Mouse (Mus musculus) erythroid progenitor cell, adult 5-6 weeks (primary cell): ENCODE results near the gene Tmed9. TPM values are rescaled to one million over a fixed set of nuclear protein-coding genes. Genes with fewer than 3 reads are reported as not detected.
"Not testable (repeated sequence)": the region's sequence is repeated elsewhere in the genome, so short reads cannot be mapped to it uniquely, and the experiment has no call there.

Experiments
- ATAC-seq: replicated peaks from 2 replicates; pipeline ENCODE4 v1.8.0; 2016; ENCODE audit warnings: moderate number of reproducible peaks, mild to moderate bottlenecking, moderate TSS enrichment, inconsistent platforms; ENCODE audit not compliant: poor library complexity, low FRiP score, severe bottlenecking
- total RNA-seq, 2 experiments: library from RNA; stranded (forward) in 1 of 2; stranded (reverse) in 1 of 2; fragments of 150-400 nt in 1 of 2; fragments of 186-747, 209-891 nt in 1 of 2; gene quantifications; 2 replicates each; pipeline versions ENCODE4 v1.2.3 to v1.2.4; 2015 to 2017; ENCODE audit warnings: low replicate concordance in 2 of 2

The Tmed9 gene
- total RNA-seq, 2 experiments from 2014 or later: 28.1 to 31.1 TPM

DNA sequence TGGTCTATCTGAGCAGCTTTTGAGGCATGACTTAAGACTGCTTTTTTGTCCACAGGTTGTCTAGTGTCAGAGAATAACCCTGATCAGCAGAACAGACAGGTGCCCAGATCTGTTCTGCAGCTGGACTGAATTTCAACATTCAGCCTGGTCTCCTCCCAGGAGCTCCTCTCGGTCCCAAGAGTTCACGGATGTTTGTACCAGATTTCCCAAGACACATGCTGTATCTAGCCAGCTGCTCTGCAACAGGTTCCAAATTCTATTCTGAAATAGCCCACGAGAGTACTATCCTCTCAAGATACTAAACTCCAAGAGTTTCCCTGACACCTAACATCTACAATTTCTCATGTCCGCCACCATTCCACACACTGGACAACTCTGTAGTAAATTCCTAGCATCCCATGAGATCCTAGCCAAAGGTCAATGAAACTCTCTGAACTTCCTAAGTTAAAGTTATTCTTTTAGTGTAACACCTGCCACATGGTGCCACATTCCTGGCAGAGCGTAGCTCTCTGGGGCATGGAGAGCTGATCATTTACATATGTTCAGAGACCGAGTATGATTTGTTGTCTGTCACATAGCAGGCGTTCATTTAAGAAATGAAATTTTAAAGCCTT, 10.2 kb upstream of the Tmed9 start:
- ATAC-seq: no peak

DNA sequence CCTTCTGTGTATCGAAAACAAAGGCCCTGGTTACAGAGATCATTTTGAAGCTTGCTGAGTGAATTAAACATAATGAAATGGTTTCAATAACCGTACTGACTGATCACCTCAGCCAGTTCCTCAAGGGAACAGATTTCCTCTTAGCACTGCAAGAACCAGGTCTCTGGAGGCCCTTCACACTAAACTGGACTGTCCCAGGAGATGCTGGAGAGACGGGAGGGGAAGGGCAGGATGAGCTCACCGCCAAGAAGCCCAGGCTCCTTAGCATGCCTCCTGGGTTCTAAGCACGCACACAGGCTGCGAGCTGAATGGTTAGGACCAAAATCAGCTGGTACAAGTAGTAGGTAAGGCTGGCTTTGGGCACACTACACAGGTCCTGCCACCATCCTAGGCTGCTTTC, 6.5 kb upstream of the Tmed9 start:
- ATAC-seq: no peak

DNA sequence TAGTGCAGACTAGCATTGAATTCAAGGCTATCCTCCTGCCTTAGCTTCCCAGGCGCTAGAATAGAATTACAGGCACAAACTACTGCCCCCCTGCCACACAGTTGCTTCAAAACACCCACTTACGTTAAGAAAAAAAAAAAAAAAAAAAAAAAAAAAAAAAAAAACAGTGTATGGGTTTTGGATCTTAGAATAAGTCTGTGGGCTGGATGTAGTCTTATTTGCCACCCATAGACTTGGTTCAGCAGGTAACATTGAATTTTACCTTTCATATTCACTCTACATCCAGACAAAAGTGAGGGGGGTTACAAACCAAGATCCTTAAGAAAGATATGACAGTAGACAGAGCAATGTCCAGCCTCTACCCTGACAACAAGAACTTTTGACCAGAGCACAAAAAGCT, 5.6 kb upstream of the Tmed9 start:
- ATAC-seq: no peak

DNA sequence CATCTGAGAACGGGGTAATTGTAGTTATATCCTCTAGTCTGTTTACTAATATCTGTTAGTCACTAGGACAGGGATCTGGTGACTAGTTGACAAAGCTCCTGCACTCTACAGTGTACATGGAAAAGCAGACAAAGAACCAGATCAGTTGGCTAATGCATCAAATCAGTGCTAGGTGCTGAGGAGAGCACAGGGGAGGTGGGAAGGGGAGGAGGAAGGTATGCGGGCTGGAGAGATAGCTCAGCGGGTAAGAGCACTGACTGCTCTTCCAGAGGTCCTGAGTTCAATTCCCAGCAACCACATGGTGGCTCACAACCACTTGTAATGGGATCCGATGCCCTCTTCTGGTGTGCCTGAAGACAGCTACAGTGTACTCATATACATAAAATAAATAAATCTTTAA, 5.0 kb upstream of the Tmed9 start:
- ATAC-seq: not testable (repeated sequence)

DNA sequence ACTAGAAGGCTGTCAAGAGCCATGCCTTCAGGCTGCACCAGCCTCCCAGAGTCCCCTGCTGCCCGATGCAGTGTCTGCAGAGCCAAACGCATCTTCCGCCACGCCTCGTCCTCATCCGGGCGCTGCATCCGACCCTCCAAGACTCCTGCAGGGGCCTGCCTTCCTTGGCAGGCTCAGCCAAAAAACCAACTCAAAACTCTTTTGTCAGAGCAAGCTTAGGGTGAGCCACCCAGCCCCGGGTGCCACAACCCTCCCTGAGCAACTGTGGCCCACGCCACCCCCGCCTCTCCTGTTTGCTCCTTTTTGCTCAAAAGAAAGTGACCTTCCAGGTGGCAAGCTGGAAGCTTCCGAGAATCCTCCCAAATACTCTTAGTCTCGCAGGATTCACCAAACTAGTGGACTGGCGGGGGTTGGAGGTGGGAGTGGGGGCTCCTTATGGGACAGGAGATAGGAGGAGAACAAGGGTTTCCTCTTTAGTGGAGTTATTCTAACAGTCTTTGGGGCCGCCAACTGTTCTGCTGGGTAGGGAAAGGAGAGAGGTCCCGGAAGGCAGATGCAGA, 3.7 kb upstream of the Tmed9 start:
- 0 out of 2 replicates have a peak, but pooled peaks have one; percentile 1 for ATAC-seq

DNA sequence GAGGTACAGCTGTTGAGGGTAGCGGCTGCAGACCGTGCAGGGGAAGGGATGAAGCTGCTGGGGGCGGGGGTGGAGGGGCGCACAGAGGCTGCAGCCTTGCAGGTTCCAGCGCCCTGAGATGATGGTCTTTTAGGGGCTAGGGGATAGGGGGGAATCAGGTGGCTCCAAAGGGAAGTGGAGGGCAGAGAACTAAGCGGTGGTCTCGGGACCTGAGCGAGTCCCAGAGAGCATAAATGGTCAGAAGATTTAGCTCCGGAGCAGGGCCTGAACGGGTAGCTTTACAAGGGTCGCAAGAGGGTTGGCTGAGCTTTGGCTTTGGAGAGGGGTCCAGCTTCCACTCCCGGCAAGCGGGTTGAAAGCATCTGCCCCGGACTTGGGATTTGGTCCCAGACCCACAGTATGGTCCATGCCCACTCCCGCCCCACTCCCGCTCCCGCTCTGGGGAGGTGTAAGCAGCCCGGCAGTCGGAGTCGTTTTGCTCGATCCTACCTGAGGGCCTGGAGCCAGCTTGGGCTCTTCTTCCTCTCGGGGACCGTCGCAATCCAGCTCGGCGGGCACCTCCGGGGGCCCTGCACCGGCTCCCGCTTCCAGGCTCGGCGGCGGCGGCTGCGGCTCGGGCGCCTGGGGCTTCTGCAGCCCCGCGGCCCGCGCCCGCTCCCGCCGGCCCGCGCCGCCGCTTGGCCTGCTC, 3.1 kb upstream of the Tmed9 start:
- peak; percentile 22 for ATAC-seq

DNA sequence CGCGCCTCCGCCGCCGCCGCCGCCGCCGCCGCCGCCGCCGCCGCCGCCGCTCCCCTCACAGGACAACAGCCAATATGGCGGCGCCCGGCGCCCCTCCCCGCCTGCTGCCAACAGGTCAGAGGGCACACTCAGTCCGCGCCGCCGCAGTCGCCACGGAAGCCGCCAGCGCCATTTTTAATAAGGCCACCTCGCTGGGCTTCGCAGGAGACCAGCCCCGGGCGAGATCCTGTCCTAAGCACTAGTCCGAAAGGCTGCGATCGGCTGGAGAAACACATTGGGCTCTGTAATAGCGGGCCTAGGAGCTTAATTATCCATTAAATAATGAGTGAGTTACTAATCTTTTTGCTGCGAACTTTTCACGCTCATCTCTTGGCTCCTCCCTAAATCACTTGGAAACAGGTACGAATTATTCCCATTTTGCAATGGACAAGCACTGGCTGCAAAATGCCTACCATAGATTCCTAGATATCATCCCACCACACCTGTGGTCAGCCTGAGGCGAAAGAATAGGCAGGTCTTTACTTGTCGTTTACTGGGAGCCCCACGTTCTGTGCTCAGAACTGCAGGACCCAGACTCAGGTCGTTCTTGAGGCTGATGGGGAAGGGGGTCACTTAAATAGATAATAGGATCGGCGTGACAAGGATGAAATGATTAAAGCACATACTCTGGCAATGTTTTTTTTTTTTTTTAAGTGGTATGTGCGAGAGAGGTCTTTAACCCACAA, 2.3 kb upstream of the Tmed9 start, which contains the start of gene Fam193b:
Gene Fam193b (minus strand): TSS at position 94 of the 725 bp plus-strand sequence.
- ATAC-seq: peak; percentile 98

DNA sequence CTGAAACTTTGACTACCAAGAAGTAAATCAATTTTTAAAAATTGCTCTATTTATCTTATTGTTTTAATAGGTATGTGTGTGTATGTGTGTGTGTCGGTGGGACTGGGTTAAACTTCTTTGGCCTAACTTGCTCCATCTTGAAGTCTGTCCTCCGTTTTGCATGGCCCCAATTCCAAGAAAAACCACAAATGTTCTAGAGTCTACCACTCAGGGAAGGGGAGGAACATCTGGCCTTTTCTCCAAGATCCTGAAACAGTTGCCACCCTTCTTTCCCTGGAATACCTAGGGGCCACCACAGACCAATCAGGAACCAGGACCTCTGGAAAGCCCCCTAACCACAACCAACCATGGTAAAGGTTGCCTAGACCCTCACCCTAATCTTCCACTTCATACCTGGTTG, 1.6 kb upstream of the Tmed9 start:
- no peak for ATAC-seq

DNA sequence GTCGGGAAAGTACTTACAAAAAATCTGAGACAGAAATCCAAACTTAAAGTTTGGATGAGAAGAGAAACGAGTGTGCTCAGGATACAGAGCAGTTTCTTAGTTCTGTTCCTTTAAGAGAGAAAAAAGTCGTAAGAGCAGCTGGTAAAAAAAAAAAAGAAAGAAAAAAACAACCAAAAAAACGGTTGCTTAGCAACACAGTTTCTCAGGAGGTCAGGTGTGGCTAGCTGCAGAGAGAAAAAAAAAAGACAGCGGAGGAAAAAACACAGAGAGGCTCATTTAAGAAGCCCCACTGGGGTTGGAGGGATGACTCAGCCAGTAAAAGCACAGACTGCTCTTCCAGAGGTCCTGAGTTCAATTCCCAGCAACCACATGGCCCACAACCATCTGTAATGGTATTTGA, 789 bp downstream of the Tmed9 start:
- ATAC-seq: no peak

DNA sequence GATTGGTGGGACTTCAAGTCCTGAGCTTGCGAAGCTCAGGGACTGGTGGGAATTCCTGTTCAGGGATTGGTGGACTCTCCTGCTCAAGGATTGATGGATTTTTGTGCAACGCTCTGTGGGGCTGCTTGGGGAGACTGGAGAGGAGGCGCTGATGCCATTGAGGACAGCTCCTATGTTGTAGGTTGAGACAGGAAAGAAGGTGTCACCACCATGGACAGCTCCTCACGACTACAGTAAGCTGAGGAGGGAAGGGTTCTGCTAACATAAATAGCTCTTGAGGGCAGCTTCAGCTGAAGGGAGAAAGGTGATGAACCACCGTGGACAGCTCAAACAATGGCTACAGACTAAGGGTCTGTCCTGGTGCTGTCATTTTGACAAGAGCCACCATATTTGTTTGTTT, 2.4 kb downstream of the Tmed9 start:
- no peak for ATAC-seq

DNA sequence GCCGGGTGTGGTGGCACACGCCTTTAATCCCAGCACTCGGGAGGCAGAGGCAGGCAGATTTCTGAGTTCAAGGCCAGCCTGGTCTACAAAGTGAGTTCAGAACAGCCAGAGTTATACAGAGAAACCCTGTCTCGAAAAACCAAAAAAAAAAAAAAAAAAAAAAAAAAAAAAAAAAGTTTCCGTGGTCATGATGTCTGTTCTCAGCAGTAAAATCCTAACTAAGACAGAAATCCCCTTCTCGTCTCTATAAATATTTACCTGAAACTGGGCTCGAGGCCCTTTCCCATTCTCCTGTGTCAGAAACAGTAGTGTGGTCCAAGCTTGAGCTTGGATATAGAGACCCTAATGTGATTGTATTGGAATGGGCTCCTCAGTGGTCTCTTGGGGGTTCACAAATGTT, 3.3 kb downstream of the Tmed9 start:
- not testable (repeated sequence) for ATAC-seq

DNA sequence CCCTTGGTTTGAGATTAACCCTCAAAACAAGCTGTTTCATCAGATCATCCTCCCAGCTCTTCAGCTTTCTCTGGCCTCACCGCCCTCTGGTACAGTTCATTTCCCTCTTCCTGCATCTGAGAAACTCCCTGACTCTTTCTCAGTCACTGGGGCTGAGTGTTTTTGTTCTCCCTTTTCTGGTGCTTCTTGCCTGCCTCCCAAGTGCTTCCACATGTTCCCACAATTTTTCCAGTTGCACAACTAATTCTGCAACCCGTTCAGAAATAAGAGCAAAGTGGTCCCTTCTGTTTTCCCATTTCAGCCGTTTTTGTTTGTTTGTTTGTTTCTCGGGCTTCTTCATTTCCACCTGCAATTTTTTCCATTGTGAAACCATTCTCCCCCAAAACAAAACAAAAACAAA, 4.6 kb downstream of the Tmed9 start:
- ATAC-seq: no peak

DNA sequence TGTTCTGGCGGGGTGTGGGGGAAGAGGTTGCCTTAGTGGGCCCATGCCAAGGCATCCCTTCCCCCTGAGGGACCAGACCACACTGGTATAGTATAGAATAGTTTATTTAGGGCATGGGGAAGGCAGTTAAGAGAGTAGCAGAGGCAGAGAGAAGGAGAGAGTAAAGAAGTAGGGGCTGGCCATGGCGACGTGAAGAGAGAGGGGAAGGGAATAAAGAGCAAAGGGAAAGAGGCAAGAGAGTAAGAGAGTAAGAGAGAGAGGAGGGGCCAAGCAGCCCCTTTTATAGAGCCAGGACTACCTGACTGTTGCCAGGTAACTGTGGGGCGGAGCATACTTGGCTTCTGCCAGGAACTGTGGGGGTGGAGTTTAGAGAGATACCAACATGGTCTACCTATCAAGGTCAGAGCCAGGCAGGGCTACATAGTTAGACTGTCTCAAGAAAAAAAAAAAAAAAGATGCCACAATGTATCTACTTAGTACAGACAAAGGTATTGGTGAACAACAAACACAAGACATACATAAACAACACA, 18.5 kb downstream of the Tmed9 start:
- no peak for ATAC-seq

DNA sequence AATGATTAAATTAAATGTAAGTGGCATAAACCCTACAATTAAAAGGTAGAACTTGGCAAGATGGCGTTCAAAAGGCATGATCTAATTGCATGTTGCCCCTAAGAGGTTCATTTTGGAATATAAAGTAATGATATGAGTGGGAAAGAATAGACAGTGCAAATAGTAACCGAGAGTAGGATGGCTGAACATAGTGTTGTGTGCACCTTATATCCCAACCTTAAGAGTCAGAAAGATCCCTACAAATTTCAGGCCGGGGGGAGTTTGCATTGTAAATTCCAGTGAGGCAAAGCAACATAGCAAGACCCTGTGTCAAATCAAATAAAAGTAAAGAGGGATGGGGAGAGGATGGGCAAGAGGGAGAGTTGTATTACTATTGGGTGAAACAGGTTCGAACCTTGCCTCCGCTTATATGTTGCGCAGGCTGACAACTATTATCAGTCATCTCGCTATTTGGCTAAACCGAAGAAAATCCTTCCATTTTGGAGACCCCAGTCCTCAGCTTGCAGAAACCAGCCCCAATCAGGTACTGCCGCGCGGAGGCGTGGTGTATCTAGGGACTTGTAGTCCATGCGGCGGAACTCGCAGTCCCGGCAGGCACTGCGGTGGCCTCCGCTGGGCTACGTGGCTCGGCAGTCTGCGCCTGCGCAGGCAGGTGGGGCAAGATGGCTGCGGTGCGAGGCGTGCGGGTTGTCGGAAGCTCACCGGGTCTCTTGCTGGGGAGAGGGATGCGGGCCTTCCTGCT, 19.2 kb downstream of the Tmed9 start:
- ATAC-seq: peak; percentile 100

DNA sequence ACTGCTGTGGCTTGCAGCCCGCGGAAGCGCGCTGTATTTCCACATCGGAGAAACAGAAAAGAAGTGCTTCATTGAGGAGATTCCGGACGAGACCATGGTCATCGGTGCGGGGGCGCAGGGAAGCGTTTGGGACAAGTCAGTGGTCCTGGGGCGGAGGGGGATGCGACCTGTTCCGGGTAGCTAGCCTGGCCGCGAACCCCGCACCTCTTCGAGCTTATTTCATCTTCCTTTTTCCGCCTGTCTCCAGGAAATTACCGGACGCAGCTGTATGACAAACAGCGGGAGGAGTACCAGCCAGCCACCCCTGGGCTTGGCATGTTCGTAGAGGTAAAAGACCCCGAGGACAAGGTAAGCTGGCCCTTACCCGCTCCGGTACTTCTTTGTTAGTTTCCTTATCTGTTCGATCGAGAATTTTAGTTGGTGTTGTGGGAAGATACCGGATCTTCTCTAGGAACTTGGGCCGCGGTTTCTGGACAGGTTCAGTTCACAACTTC, 19.8 kb downstream of the Tmed9 start:
- peak; percentile 48 for ATAC-seq

DNA sequence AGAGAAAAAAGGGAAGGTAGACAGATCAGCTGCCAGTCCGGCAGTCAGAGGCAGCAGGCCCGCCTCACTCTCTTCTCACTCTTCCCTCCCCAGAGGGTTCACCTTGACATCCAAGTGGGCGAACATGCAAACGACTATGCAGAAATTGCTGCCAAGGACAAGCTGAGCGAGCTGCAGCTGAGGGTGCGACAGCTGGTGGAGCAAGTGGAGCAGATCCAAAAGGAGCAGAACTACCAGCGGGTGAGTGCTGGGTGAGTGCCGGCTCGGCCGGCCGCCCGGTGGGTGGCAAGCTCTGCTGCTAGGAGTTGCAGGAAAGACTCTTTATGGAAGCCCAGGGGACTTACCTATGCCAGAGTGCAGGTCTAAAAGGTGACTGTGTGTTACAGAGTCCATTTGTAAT, 21.8 kb downstream of the Tmed9 start:
- no peak for ATAC-seq

DNA sequence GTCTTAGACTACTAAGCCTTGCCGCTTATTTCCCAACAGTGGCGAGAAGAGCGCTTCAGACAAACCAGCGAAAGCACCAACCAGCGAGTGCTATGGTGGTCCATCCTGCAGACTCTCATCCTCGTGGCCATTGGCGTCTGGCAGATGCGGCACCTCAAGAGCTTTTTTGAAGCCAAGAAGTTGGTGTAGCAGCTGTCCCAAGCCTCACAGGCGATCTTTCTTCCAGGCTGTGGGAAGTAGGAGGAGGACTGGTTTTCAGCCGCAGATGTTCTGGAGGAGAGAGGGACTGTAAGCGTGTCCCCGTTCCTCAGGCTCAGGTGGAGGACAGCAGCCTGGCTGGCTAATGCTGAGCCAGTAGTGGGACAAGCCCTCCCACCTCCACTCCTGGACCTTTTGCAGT, 23.3 kb downstream of the Tmed9 start:
- no peak for ATAC-seq

DNA sequence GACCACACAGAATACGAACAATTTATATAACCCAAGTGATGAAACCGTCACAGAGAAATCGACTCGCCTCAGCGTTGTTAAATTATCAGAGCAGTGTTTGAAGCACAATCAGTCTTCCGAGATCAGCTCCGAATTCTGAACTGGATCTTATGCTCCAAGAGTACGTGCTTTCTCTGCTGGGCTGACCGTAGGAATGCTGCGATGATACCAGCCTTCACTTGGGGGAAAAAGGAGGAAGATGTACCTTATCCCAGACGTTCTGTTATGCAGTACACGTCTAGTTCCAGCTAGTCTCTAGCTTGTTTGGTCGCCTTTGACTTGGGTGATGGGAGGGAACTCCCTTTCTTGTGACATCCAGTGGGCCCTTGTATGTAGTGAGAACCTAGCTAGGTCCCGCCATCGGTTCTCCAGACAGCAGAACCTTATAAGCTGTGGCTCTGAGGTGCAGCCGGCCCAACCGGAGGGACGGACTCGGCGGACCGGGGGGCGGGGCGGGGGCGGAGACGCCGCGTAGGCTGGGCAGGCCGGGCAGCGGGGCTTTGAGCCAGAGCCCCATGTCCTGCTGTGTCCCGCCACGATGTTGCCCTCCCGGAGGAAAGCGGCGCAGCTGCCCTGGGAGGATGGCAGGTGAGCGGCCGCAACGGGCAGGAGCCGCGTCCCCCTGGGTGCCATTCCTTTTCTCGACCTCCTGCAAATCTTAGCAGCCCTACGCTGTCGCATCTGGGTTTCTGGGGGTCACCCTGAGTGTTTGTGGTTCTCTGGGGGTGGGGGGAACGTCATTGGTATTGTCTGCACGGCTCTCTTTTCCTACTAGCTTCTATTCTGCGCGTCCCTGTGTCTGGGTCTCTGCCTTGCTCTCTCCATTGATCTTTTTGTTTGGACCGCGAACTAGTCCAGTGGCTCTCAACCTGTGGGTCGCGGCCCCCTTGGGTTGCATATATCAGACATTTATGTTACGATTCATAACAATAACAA, 26.3 kb downstream of the Tmed9 start, which contains the start of gene B4galt7:
Gene B4galt7 (plus strand): TSS at position 331 of the 975 bp plus-strand sequence.
- peak; percentile 96 for ATAC-seq
